Mouse (Mus musculus): ENCODE measurements around the gene Gpr61. TPM values are rescaled to one million over a fixed set of nuclear protein-coding genes. Genes with fewer than 3 reads are reported as not detected.

The Gpr61 gene
- polyA plus RNA-seq, 1 experiment from 2014 or later: not detected

DNA sequence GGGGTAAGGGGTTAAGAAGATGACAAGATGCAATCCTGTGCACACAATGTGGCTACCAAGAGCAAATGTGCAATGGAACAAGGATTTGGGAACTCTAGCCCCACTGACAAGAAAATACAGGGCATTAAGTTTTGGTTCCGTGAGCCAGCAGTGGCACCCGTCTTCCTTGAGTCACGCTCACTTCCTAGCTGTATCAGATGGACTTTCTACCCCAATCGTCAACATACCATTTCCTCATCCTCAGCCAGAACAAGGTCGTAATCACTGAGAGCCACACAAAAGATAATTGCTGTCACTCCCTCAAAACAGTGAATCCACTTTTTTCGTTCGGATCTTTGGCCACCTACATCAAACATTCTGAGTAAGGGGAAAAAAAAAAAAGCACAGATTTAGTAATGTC, 42.4 kb downstream of the Gpr61 start:
- H3K4me1 ChIP-seq (ENCODE audit: insufficient read depth, low read depth, low read length): no peaks in the 10 kb centered on the region
- no peak overlapping the region for H3K4me3 ChIP-seq (ENCODE audit: low read depth, low read length)
- TF ChIP-seq CTCF (IDR thresholded peaks at IDR 0.05) (no peak), EP300 (IDR thresholded peaks at IDR 0.05) (no peak)
- no peaks in the 10 kb centered on the region for H3K9me3 ChIP-seq (ENCODE audit: low read length)
- H3K4me2 ChIP-seq (replicated peaks; ENCODE audit: low read depth, low read length): no peak overlapping the region
- no peak overlapping the region for H3K9ac ChIP-seq (replicated peaks; ENCODE audit: low read depth)
- no peak for ATAC-seq
- H3K27me3 ChIP-seq (replicated peaks; ENCODE audit: insufficient read depth, low read length): no peaks in the 10 kb centered on the region
- no peak for DNase-seq (ENCODE audit: low spot score)
- no peak overlapping the region for H3K27ac ChIP-seq (ENCODE audit: low read length)
- peaks cover 19% of the 10 kb centered on the region; the same call in 1 of the 2 replicates for H3K36me3 ChIP-seq (ENCODE audit: insufficient read depth, low read length)
- 70% methylated on average over 7 of the region's 7 CpGs for WGBS

GRCm38 (mm10) chr3:108111320-108111719, 43.4 kb downstream of the Gpr61 start:
- Histone ChIP-seq H3K9ac (replicated peaks; ENCODE audit: low read depth) (no peak overlapping the region), H3K27ac (ENCODE audit: low read length) (no peak overlapping the region), H3K36me3 (ENCODE audit: insufficient read depth, low read length) (peaks cover 18% of the 10 kb centered on the region; the same call in 1 of the 2 replicates), H3K4me2 (replicated peaks; ENCODE audit: low read depth, low read length) (no peak overlapping the region), H3K4me1 (ENCODE audit: insufficient read depth, low read depth, low read length) (no peaks in the 10 kb centered on the region), H3K4me3 (ENCODE audit: low read depth, low read length) (no peak overlapping the region), H3K27me3 (replicated peaks; ENCODE audit: insufficient read depth, low read length) (no peaks in the 10 kb centered on the region), H3K9me3 (ENCODE audit: low read length) (no peaks in the 10 kb centered on the region)
- no peak for TF ChIP-seq CTCF (IDR thresholded peaks at IDR 0.05)
- no peak for TF ChIP-seq EP300 (IDR thresholded peaks at IDR 0.05)
- DNase-seq (ENCODE audit: low spot score) (no peak), ATAC-seq (no peak)
- WGBS: 70% methylated on average over 5 of the region's 5 CpGs

GRCm38 (mm10) chr3:108105281-108105680, 49.4 kb downstream of the Gpr61 start:
- no peaks in the 10 kb centered on the region for H3K4me1 ChIP-seq (ENCODE audit: insufficient read depth, low read depth, low read length)
- 93% methylated on average over 3 of the region's 3 CpGs for WGBS
- H3K4me2 ChIP-seq (replicated peaks; ENCODE audit: low read depth, low read length): no peak overlapping the region
- DNase-seq (ENCODE audit: low spot score) (no peak), ATAC-seq (no peak)
- 0 out of 2 replicates have a peak, but pooled peaks cover 10% of the 10 kb centered on the region for H3K36me3 ChIP-seq (ENCODE audit: insufficient read depth, low read length)
- H3K4me3 ChIP-seq (ENCODE audit: low read depth, low read length): no peak overlapping the region
- H3K27ac ChIP-seq (ENCODE audit: low read length): no peak overlapping the region
- TF ChIP-seq EP300 (IDR thresholded peaks at IDR 0.05) (no peak), CTCF (IDR thresholded peaks at IDR 0.05) (no peak)
- no peak overlapping the region for H3K9ac ChIP-seq (replicated peaks; ENCODE audit: low read depth)
- H3K27me3 ChIP-seq (replicated peaks; ENCODE audit: insufficient read depth, low read length): no peaks in the 10 kb centered on the region
- H3K9me3 ChIP-seq (ENCODE audit: low read length): no peaks in the 10 kb centered on the region

GRCm38 (mm10) chr3:108102075-108102474, 52.6 kb downstream of the Gpr61 start:
- Histone ChIP-seq H3K4me1 (ENCODE audit: insufficient read depth, low read depth, low read length) (no peaks in the 10 kb centered on the region), H3K9me3 (ENCODE audit: low read length) (no peaks in the 10 kb centered on the region), H3K4me3 (ENCODE audit: low read depth, low read length) (no peak overlapping the region), H3K4me2 (replicated peaks; ENCODE audit: low read depth, low read length) (no peak overlapping the region), H3K27me3 (replicated peaks; ENCODE audit: insufficient read depth, low read length) (no peaks in the 10 kb centered on the region), H3K36me3 (ENCODE audit: insufficient read depth, low read length) (no peaks in the 10 kb centered on the region), H3K9ac (replicated peaks; ENCODE audit: low read depth) (no peak overlapping the region), H3K27ac (ENCODE audit: low read length) (no peak overlapping the region)
- TF ChIP-seq CTCF (IDR thresholded peaks at IDR 0.05): no peak
- no peak for TF ChIP-seq EP300 (IDR thresholded peaks at IDR 0.05)
- ATAC-seq (no peak), DNase-seq (ENCODE audit: low spot score) (no peak)
- WGBS: 91% methylated on average over 6 of the region's 6 CpGs

- H3K9me3 ChIP-seq (ENCODE audit: low read length): no peaks in the 10 kb centered on the region
- WGBS: 40% methylated on average over 3 of the region's 3 CpGs
- ATAC-seq: no peak
These were observed 53.1 kb downstream of the Gpr61 start for GRCm38 (mm10) chr3:108101594-108101993.

More at GRCm38 (mm10) chr3:108101594-108101993, 53.1 kb downstream of the Gpr61 start:
- TF ChIP-seq CTCF (IDR thresholded peaks at IDR 0.05) (no peak), EP300 (IDR thresholded peaks at IDR 0.05) (no peak)
- no peaks in the 10 kb centered on the region for H3K27me3 ChIP-seq (replicated peaks; ENCODE audit: insufficient read depth, low read length)
- no peak overlapping the region for H3K4me2 ChIP-seq (replicated peaks; ENCODE audit: low read depth, low read length)
- no peaks in the 10 kb centered on the region for H3K36me3 ChIP-seq (ENCODE audit: insufficient read depth, low read length)
- no peak overlapping the region for H3K4me3 ChIP-seq (ENCODE audit: low read depth, low read length)
- H3K4me1 ChIP-seq (ENCODE audit: insufficient read depth, low read depth, low read length): no peaks in the 10 kb centered on the region
- H3K27ac ChIP-seq (ENCODE audit: low read length): no peak overlapping the region
- no peak for DNase-seq (ENCODE audit: low spot score)
- H3K9ac ChIP-seq (replicated peaks; ENCODE audit: low read depth): no peak overlapping the region

Other genes with a start within 250 kb of the Gpr61 start
- 5.6 and 6.5 TPM in 2 replicates for gene Gstm7, start 223.1 kb downstream of the Gpr61 start, polyA plus RNA-seq (2015; fragmentation: Nextera tagmentation; extraction: Ambion mirVana)
- 3.6 and 4.1 TPM in 2 replicates for gene Gstm6, start 211.1 kb downstream of the Gpr61 start, polyA plus RNA-seq (2015; fragmentation: Nextera tagmentation; extraction: Ambion mirVana)
- 0.27 and 0.40 TPM in 2 replicates for gene Gstm3, start 185.6 kb downstream of the Gpr61 start, polyA plus RNA-seq (2015; fragmentation: Nextera tagmentation; extraction: Ambion mirVana)
- gene Gstm2, start 168.4 kb downstream of the Gpr61 start, polyA plus RNA-seq (2015; fragmentation: Nextera tagmentation; extraction: Ambion mirVana): 129 and 132 TPM in 2 replicates
- gene Gstm1, start 136.9 kb downstream of the Gpr61 start, polyA plus RNA-seq (2015; fragmentation: Nextera tagmentation; extraction: Ambion mirVana): 230 and 249 TPM in 2 replicates
- 11.2 and 13.4 TPM in 2 replicates for gene Gstm4, start 110.0 kb downstream of the Gpr61 start, polyA plus RNA-seq (2015; fragmentation: Nextera tagmentation; extraction: Ambion mirVana)
- 11.6 and 12.6 TPM in 2 replicates for gene Ampd2, start 68.2 kb downstream of the Gpr61 start, polyA plus RNA-seq (2015; fragmentation: Nextera tagmentation; extraction: Ambion mirVana)
- gene Gnat2, start 62.1 kb downstream of the Gpr61 start, polyA plus RNA-seq (2015; fragmentation: Nextera tagmentation; extraction: Ambion mirVana): 0.33 and 0.45 TPM in 2 replicates
- gene Gnai3, start 8.7 kb downstream of the Gpr61 start, polyA plus RNA-seq (2015; fragmentation: Nextera tagmentation; extraction: Ambion mirVana): 87.4 and 96.3 TPM in 2 replicates
- 4.6 TPM in 2 replicates for gene Amigo1, start 31.5 kb upstream of the Gpr61 start, polyA plus RNA-seq (2015; fragmentation: Nextera tagmentation; extraction: Ambion mirVana)
- gene Cyb561d1, start 46.3 kb upstream of the Gpr61 start, polyA plus RNA-seq (2015; fragmentation: Nextera tagmentation; extraction: Ambion mirVana): 4.8 and 4.9 TPM in 2 replicates
- gene Atxn7l2, start 56.1 kb upstream of the Gpr61 start, polyA plus RNA-seq (2015; fragmentation: Nextera tagmentation; extraction: Ambion mirVana): 6.1 and 6.7 TPM in 2 replicates
- not detected in 2 replicates for gene Sypl2, start 71.8 kb upstream of the Gpr61 start, polyA plus RNA-seq (2015; fragmentation: Nextera tagmentation; extraction: Ambion mirVana)
- gene Psma5, start 102.0 kb upstream of the Gpr61 start, polyA plus RNA-seq (2015; fragmentation: Nextera tagmentation; extraction: Ambion mirVana): 156 and 163 TPM in 2 replicates
- gene Sort1, start 129.2 kb upstream of the Gpr61 start, polyA plus RNA-seq (2015; fragmentation: Nextera tagmentation; extraction: Ambion mirVana): 30.8 and 34.2 TPM in 2 replicates
- gene Mybphl, start 210.0 kb upstream of the Gpr61 start, polyA plus RNA-seq (2015; fragmentation: Nextera tagmentation; extraction: Ambion mirVana): 5.6 and 7.1 TPM in 2 replicates
- gene Psrc1, start 229.0 kb upstream of the Gpr61 start, polyA plus RNA-seq (2015; fragmentation: Nextera tagmentation; extraction: Ambion mirVana): 2.3 and 3.7 TPM in 2 replicates